Mouse (Mus musculus) intestine, embryonic 14.5 days (tissue): Measurements from ENCODE around the gene Ikzf1. TPM values are rescaled to one million over a fixed set of nuclear protein-coding genes. Genes with fewer than 3 reads are reported as not detected.
A peak's percentile ranks its signal among the peaks of the same experiment; 100 is the strongest.

Experiments used
- ATAC-seq: fragments of 200-750 bp; cut with Nextera tagmentation; replicated peaks from 2 replicates; pipeline ENCODE4 v1.8.0; 2017; ENCODE audit warnings: low read depth, moderate number of reproducible peaks, moderate TSS enrichment, moderate library complexity; ENCODE audit not compliant: low FRiP score, low TSS enrichment
- DNase-seq: peaks from one replicate; pipeline ENCODE4 v3.0.0-alpha.2; 2018; ENCODE audit warnings: low spot score
- H3K27ac ChIP-seq: fragments of 300-500 bp; sonication (generic); 2 replicates; pipeline ENCODE4 v1.5.1; 2014; ENCODE audit warnings: low read depth, mild to moderate bottlenecking, control low read depth
- H3K27me3 ChIP-seq: fragments of 300-500 bp; sonication (generic); replicated peaks from 2 replicates; pipeline ENCODE4 v1.6.1; 2014; ENCODE audit warnings: low read length, control low read depth; ENCODE audit not compliant: control insufficient read depth, insufficient read depth
- H3K36me3 ChIP-seq: fragments of 300-500 bp; sonication (generic); 2 replicates; pipeline ENCODE4 v1.6.1; 2014; ENCODE audit warnings: low read length, control low read depth; ENCODE audit not compliant: control insufficient read depth, insufficient read depth
- H3K4me1 ChIP-seq: fragments of 300-500 bp; sonication (generic); replicated peaks from 2 replicates; pipeline ENCODE4 v1.6.1; 2014; ENCODE audit warnings: low read length, control low read depth, mixed read lengths; ENCODE audit not compliant: control insufficient read depth, insufficient read depth
- H3K4me2 ChIP-seq: fragments of 300-500 bp; sonication (generic); 2 replicates; pipeline ENCODE4 v1.6.1; 2014; ENCODE audit warnings: low read length
- H3K4me3 ChIP-seq: fragments of 300-500 bp; sonication (generic); 2 replicates; pipeline ENCODE4 v1.5.1; 2014; ENCODE audit warnings: low read depth, low read length, control low read depth, mixed read lengths
- H3K9ac ChIP-seq: fragments of 300-500 bp; sonication (generic); 2 replicates; pipeline ENCODE4 v1.6.1; 2014; ENCODE audit warnings: mild to moderate bottlenecking, low read length
- H3K9me3 ChIP-seq: fragments of 300-500 bp; sonication (generic); 2 replicates; pipeline ENCODE4 v1.6.1; 2016; ENCODE audit warnings: low read length, control low read depth; ENCODE audit not compliant: control insufficient read depth
- WGBS: fragments of 180-500 bp; shearing (Covaris S2); extraction: QIAGEN DNeasy Blood & Tissue Kit; methylation state at CpG from one replicate; pipeline ENCODE4 v1.1.7; 2014; 5-methylcytosine and 5-hydroxymethylcytosine counted together
- polyA plus RNA-seq: library from polyadenylated mRNA; unstranded; fragments of >200 nt; fragmentation: Nextera tagmentation; extraction: Ambion mirVana; gene quantifications from 2 replicates; pipeline ENCODE4 v1.2.1, GENCODE M21; 2014

Ikzf1 gene
- polyA plus RNA-seq, 1 experiment from 2014 or later, result 2.1 TPM

DNA sequence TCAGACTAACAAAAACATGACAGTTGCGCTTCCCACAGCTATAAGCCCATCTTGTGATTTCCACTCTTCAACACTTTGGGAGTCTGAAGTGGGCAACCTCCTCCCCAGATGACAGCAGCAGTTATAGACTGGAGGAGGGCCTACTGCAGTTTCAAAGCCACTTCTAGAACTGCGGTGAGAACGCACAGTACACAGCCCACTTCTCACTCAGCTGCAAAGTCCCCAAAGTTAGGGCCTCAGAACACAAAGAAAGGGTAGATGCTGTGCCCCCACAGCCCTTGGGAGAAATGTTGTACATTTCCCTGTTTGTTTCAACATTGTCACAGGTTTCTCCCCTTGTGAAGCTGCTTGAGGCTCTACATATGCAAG is 16.9 kb upstream of the Ikzf1 start:
- Histone ChIP-seq H3K4me3 (no peak overlapping the region), H3K4me1 (no peaks in the 10 kb centered on the region), H3K36me3 (no peaks in the 10 kb centered on the region), H3K27ac (no peak overlapping the region), H3K9ac (no peak overlapping the region), H3K4me2 (no peak overlapping the region), H3K9me3 (no peaks in the 10 kb centered on the region), H3K27me3 (no peaks in the 10 kb centered on the region)
- DNase-seq (no peak), ATAC-seq (no peak)
- WGBS, result 85% methylated on average over 3 of the region's 3 CpGs

DNA sequence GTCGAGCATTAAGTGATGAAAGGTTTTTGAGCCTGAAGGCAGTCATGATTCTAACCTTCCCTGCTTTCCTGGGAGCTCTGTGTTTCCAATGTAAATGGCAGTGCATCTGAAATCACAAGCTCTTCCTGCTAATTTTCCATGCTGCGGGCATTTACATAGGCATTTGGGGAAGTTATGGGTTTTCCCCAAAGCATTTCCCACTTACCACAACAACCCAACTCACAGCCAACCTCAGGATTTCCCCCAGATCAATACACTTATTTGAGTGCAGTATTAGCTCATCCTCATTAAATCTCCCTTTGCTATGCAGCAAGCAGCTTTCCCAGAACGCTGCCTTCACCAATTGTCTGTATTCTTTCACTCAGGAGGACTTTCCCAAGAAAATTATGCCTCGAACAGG is 11.8 kb upstream of the Ikzf1 start:
- no peaks in the 10 kb centered on the region for H3K27me3 ChIP-seq
- DNase-seq (no peak), ATAC-seq (no peak)
- H3K4me2 ChIP-seq, result no peak overlapping the region
- no peak overlapping the region for H3K4me3 ChIP-seq
- no peaks in the 10 kb centered on the region for H3K9me3 ChIP-seq
- H3K9ac ChIP-seq, result no peak overlapping the region
- WGBS, result 70% methylated on average over 4 of the region's 4 CpGs
- H3K36me3 ChIP-seq, result no peaks in the 10 kb centered on the region
- H3K4me1 ChIP-seq, result no peaks in the 10 kb centered on the region
- H3K27ac ChIP-seq, result no peak overlapping the region

DNA sequence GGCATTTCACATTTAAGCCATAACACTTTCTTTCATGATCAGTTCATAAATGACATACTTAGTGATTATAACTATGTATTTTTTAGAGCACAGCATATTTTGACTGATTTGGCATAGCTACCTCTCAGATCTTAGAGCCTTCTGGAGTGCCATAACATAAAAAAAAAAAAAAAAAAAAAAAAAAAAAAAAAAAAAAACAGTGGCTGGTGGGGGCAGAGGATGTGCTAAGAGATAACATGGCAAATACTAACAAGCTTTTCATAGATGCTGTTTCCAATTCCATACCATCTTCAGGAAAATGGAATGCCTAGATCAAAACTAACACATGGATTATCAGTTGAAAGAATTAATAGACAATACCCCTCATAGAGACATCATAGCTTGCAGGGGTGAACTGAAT is 9.7 kb upstream of the Ikzf1 start:
- Histone ChIP-seq H3K36me3 (no peaks in the 10 kb centered on the region), H3K4me3 (no peak overlapping the region), H3K4me1 (no peaks in the 10 kb centered on the region), H3K4me2 (no peak overlapping the region), H3K9me3 (no peaks in the 10 kb centered on the region), H3K27me3 (no peaks in the 10 kb centered on the region), H3K9ac (no peak overlapping the region), H3K27ac (no peak overlapping the region)
- DNase-seq (no peak), ATAC-seq (no peak)

DNA sequence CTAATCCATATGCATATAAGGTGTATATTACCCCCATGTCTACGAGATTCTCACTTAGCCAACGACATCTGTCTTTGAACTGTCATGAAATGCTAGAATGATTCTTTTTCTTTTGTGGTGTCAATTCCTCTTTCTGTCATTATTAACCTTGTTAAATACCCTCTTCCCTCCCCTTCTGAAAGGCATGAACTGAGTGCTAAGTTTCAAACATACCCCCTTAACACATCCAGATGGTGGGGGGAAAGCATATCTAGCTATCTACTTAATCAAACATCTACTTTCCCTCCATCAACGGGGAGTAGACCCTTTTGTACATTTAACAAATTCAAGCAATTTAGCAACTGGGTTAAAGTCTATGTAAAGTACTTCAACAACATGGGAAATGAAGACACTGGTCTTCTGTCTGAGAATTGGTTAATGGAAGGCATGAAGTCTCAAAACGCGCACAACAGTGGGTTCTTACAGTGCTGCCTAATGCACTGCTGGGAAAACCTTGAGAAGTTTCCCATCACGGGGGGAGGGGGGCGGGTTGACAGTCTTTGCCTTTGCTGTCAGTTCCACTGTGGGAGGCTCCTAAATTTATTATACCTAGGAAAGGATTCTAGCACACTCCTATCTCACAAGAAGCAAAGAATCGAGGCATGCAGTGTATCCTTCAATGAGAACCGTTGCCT is 8.6 kb upstream of the Ikzf1 start:
- ATAC-seq (no peak), DNase-seq (no peak)
- no peaks in the 10 kb centered on the region for H3K4me1 ChIP-seq
- H3K9ac ChIP-seq, result no peak overlapping the region
- no peaks in the 10 kb centered on the region for H3K36me3 ChIP-seq
- whole genome bisulfite sequencing, result 84% methylated on average over 9 of the region's 9 CpGs
- no peak overlapping the region for H3K4me3 ChIP-seq
- no peaks in the 10 kb centered on the region for H3K9me3 ChIP-seq
- no peaks in the 10 kb centered on the region for H3K27me3 ChIP-seq
- no peak overlapping the region for H3K4me2 ChIP-seq
- H3K27ac ChIP-seq, result no peak overlapping the region

DNA sequence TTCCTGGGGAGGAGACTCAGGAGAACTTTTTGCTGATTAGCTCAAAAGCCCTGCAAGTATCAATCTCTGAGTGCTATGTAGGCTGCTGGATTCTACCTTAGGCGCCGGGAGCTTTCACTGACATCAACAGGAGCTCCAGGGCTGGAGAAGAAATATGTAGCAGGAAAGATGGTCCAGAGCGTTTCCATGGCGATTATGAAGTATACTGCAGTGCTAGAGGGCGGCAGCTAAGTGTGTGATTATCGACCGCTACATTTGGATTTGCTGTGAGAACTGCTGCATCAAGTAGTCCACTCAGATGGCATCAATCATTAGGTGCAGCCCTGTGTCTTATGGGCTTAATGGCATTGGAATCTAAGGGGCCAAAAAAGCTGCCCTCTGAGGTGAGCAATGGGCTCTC is 7.6 kb upstream of the Ikzf1 start:
- 86% methylated on average over 7 of the region's 7 CpGs for WGBS
- H3K4me1 ChIP-seq, result no peaks in the 10 kb centered on the region
- H3K36me3 ChIP-seq, result no peaks in the 10 kb centered on the region
- no peak for DNase-seq
- H3K27me3 ChIP-seq, result no peaks in the 10 kb centered on the region
- no peak overlapping the region for H3K27ac ChIP-seq
- ATAC-seq, result no peak
- H3K4me2 ChIP-seq, result no peak overlapping the region
- H3K9ac ChIP-seq, result no peak overlapping the region
- H3K9me3 ChIP-seq, result no peaks in the 10 kb centered on the region
- H3K4me3 ChIP-seq, result no peak overlapping the region

DNA sequence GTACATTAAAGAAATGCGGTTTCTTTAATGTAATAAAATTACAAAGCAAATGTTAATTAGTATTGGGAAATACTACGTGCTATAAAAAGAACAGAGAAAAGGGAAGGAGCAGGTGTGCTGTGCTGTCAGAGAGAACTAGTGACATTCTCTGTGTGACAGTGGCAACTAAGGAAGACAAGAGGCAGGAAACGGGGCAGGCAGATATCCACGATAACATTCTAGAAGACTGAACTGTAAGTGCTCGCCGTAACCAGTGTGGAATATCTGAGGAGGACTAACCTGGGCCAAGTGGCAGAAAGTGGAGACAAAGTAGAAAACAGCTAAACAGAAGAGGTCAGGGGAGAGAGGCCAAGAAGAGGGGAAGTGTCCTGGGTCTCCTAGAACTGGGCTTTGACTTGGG is 5.8 kb upstream of the Ikzf1 start:
- Histone ChIP-seq H3K4me1 (no peaks in the 10 kb centered on the region), H3K9ac (no peak overlapping the region), H3K27me3 (peaks cover 17% of the 10 kb centered on the region), H3K27ac (no peak overlapping the region), H3K4me2 (no peak overlapping the region), H3K4me3 (no peak overlapping the region), H3K36me3 (no peaks in the 10 kb centered on the region), H3K9me3 (no peaks in the 10 kb centered on the region)
- DNase-seq (no peak), ATAC-seq (no peak)
- WGBS, result 74% methylated on average over 6 of the region's 6 CpGs

DNA sequence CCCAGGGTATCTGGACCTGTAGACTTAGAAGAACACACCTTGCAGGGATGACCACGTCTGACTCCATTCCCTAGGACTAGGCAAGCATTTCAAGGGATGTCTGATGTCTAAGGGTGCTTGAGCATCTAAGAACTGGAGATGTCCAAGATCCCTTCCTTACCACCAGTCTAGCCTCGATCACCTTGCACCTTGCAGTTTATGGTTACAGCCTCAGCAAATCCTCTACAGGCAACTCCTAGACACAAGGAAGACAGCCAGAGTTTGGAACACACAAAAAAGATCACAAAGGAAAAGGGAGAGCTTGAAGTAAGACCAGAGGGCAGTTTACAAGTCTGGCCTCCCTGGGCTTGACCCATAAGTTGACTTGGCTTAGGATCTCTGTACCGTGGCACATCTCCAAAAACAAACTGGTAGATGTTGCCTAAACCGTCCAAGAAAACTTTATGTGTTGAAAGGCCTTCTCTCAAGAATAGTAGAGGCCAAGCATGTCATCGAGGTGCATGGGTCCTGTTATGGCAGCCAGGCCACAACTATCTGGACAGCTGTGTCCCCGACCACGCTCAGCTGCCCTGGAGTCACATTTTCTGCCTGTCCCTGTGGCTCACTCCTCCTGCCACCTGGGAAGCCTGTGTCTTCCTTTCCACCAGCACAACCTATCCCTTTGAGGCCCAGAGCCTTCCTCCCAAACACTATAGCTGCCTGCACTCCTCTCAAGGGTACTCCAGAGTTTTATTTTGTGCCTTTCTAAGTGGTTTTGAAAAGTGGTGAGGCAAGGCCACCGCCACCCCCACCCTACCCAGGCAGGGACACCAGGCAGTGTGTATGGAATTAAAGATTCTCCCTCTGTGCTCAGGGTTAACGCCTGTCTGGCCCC is 510 bp upstream of the Ikzf1 start:
- ATAC-seq (no peak), DNase-seq (no peak)
- H3K4me1 ChIP-seq, result 0 out of 2 replicates have a peak, but pooled peaks cover 8% of the 10 kb centered on the region
- H3K9ac ChIP-seq, result no peak overlapping the region
- 70% methylated on average over 9 of the region's 9 CpGs for WGBS
- no peaks in the 10 kb centered on the region for H3K36me3 ChIP-seq
- no peak overlapping the region for H3K4me3 ChIP-seq
- no peak overlapping the region for H3K27ac ChIP-seq
- H3K27me3 ChIP-seq, result peaks cover 64% of the 10 kb centered on the region
- H3K4me2 ChIP-seq, result no peak overlapping the region
- no peaks in the 10 kb centered on the region for H3K9me3 ChIP-seq

DNA sequence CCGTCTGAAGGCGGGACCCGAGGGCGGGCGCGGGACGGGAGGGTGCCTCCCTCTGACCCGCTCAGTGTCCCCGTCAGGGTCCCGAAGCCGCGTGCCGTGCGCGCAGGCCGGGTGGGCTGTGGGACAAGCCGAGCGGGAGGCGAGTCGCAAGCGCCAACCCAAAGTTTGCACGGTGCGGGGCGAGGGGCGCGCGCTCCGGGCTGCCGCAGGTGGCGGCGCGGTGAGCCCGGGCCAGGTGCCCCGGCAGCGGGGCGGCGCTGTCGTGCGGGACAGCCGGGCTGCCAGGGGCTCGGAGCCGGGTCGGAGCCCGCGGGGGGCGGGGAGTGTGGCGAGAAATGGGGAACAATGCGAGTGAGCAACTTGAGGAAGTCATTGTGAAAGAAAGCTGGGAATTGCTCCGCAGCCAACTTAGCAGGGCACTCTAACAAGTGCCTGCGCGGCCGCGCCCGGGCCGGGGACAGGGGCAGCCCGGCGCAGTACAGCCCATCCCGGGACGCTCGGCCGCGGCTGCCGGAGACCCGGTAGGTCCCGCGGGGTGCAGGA is 1.1 kb downstream of the Ikzf1 start:
- DNase-seq (peak; percentile 74), ATAC-seq (peak; percentile 77)
- Histone ChIP-seq H3K27ac (no peak overlapping the region), H3K27me3 (peaks cover 64% of the 10 kb centered on the region), H3K9me3 (no peaks in the 10 kb centered on the region), H3K36me3 (no peaks in the 10 kb centered on the region), H3K4me1 (0 out of 2 replicates have a peak, but pooled peaks cover 8% of the 10 kb centered on the region), H3K4me3 (peak overlapping the region; percentile 60), H3K4me2 (peak overlapping the region; percentile 98), H3K9ac (peak overlapping the region; percentile 35)
- WGBS, result under 1% methylated on average over 64 of the region's 66 CpGs
